Mouse (Mus musculus) cortical plate, adult 2 months (tissue): ENCODE measurements at regions not wholly inside any gene's neighbourhood (a gene's known extent, or its start where the extent isn't known, plus 50 kb on each side); places are given as distances from the start of the nearest gene placed in this dataset.

Experiments used
- CTCF ChIP-seq: fragments of 200-500 bp; IDR thresholded peaks from 2 replicates; pipeline ENCODE4 v1.5.1; 2011; ENCODE audit warnings: mild to moderate bottlenecking, control low read depth, low read length; ENCODE audit not compliant: insufficient read depth; ENCODE audit errors: extremely low read depth
- POLR2A ChIP-seq: fragments of 200-500 bp; IDR thresholded peaks from 2 replicates; pipeline ENCODE4 v1.6.1; 2011; ENCODE audit warnings: mild to moderate bottlenecking, low read length, control low read depth; ENCODE audit not compliant: insufficient read depth; ENCODE audit errors: extremely low read depth

DNA sequence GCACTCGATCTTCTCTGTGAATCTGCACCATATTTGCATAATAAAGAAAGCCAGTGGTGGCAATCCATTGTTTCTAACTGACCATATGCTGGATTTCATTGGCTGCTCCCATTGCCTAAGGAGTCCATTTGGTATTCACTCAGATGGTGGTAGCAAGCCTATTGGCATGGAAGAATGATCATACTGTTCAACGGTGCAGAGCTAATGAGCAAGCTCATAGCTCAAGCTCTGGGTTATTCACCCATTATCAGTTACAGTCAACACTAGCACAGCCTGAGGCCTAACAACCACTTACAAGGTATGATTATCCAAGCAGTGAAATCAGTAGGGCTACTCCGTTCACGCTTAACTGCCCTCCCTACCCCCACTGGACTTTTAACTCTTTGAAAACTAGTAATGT, 162.9 kb upstream of the Ptbp2 start:
- TF ChIP-seq CTCF (no peak), POLR2A (no peak)
